Mouse (Mus musculus): Measurements from ENCODE around the gene Lrrc39. TPM values are rescaled to one million over a fixed set of nuclear protein-coding genes. Genes with fewer than 3 reads are reported as not detected.
A peak's percentile ranks its signal among the peaks of the same experiment; 100 is the strongest.

The Lrrc39 gene
- polyA plus RNA-seq, 1 experiment from 2014 or later, result 29.9 TPM

- peaks cover 32% of the 10 kb centered on the region for H3K36me3 ChIP-seq
- H3K4me2 ChIP-seq, result peak overlapping the region; percentile 62
- H3K27ac ChIP-seq (replicated peaks), result peak overlapping the region; percentile 97
- no peak for ATAC-seq (ENCODE audit: extremely low read depth, insufficient number of reproducible peaks, low FRiP score, low TSS enrichment)
- H3K9me3 ChIP-seq, result peaks cover 7% of the 10 kb centered on the region
- peak overlapping the region; percentile 57 for H3K4me3 ChIP-seq
- no peaks in the 10 kb centered on the region for H3K27me3 ChIP-seq (replicated peaks)
- WGBS, result 13% methylated on average over 7 of the region's 7 CpGs
- peaks cover 19% of the 10 kb centered on the region for H3K4me1 ChIP-seq
- peak overlapping the region; percentile 82 for H3K9ac ChIP-seq
Measured at GRCm38 (mm10) chr3:116563095-116563492, 321 bp downstream of the Lrrc39 start.

- WGBS, result 58% methylated on average over 2 of the region's 2 CpGs
- no peak overlapping the region for H3K4me2 ChIP-seq
- H3K4me1 ChIP-seq, result no peaks in the 10 kb centered on the region
- no peak for ATAC-seq (ENCODE audit: extremely low read depth, insufficient number of reproducible peaks, low FRiP score, low TSS enrichment)
- no peak overlapping the region for H3K4me3 ChIP-seq
- no peak overlapping the region for H3K27ac ChIP-seq (replicated peaks)
- H3K9me3 ChIP-seq, result peaks cover 7% of the 10 kb centered on the region
- peaks cover 72% of the 10 kb centered on the region for H3K36me3 ChIP-seq
- no peaks in the 10 kb centered on the region for H3K27me3 ChIP-seq (replicated peaks)
- no peak overlapping the region for H3K9ac ChIP-seq
Measured at GRCm38 (mm10) chr3:116570628-116571027, 7.9 kb downstream of the Lrrc39 start.

- Histone ChIP-seq H3K27me3 (replicated peaks) (no peaks in the 10 kb centered on the region), H3K4me3 (no peak overlapping the region), H3K27ac (replicated peaks) (no peak overlapping the region), H3K9ac (no peak overlapping the region), H3K9me3 (no peaks in the 10 kb centered on the region), H3K36me3 (peaks cover 76% of the 10 kb centered on the region), H3K4me2 (no peak overlapping the region), H3K4me1 (no peaks in the 10 kb centered on the region)
- ATAC-seq (ENCODE audit: extremely low read depth, insufficient number of reproducible peaks, low FRiP score, low TSS enrichment), result no peak
- 52% methylated on average over 3 of the region's 3 CpGs for WGBS
Measured at GRCm38 (mm10) chr3:116577286-116577685, 14.5 kb downstream of the Lrrc39 start.

GRCm38 (mm10) chr3:116582201-116582600 is 19.4 kb downstream of the Lrrc39 start:
- peaks cover 93% of the 10 kb centered on the region for H3K36me3 ChIP-seq

GRCm38 (mm10) chr3:116594076-116594727 is 31.4 kb downstream of the Lrrc39 start:
- H3K4me1 ChIP-seq, result peaks cover 19% of the 10 kb centered on the region
- WGBS, result 2% methylated on average over 22 of the region's 22 CpGs
- peak overlapping the region; percentile 88 for H3K4me3 ChIP-seq
- peaks cover 27% of the 10 kb centered on the region for H3K36me3 ChIP-seq
- peak overlapping the region; percentile 84 for H3K4me2 ChIP-seq
- no peaks in the 10 kb centered on the region for H3K9me3 ChIP-seq
- no peaks in the 10 kb centered on the region for H3K27me3 ChIP-seq (replicated peaks)
- ATAC-seq (ENCODE audit: extremely low read depth, insufficient number of reproducible peaks, low FRiP score, low TSS enrichment), result peak; percentile 12; the same call in 1 of the 2 replicates
- peak overlapping the region; percentile 89 for H3K27ac ChIP-seq (replicated peaks)
- peak overlapping the region; percentile 85 for H3K9ac ChIP-seq

More at GRCm38 (mm10) chr3:116582201-116582600, 19.4 kb downstream of the Lrrc39 start:
- H3K27ac ChIP-seq (replicated peaks), result no peak overlapping the region
- ATAC-seq (ENCODE audit: extremely low read depth, insufficient number of reproducible peaks, low FRiP score, low TSS enrichment), result no peak
- 78% methylated on average over 9 of the region's 9 CpGs for WGBS
- H3K27me3 ChIP-seq (replicated peaks), result no peaks in the 10 kb centered on the region
- no peaks in the 10 kb centered on the region for H3K4me1 ChIP-seq
- H3K9me3 ChIP-seq, result no peaks in the 10 kb centered on the region
- H3K9ac ChIP-seq, result no peak overlapping the region
- no peak overlapping the region for H3K4me3 ChIP-seq
- no peak overlapping the region for H3K4me2 ChIP-seq

- peaks cover 19% of the 10 kb centered on the region for H3K4me1 ChIP-seq
- peaks cover 20% of the 10 kb centered on the region for H3K36me3 ChIP-seq
- H3K9me3 ChIP-seq, result no peaks in the 10 kb centered on the region
- peak within 1 kb of the TSS; percentile 88 for H3K4me3 ChIP-seq
- under 1% methylated on average over 65 of the region's 65 CpGs for WGBS
- peak within 1 kb of the TSS; percentile 89 for H3K27ac ChIP-seq (replicated peaks)
- H3K9ac ChIP-seq, result peak within 1 kb of the TSS; percentile 85
- peak within 1 kb of the TSS; percentile 84 for H3K4me2 ChIP-seq
- ATAC-seq (ENCODE audit: extremely low read depth, insufficient number of reproducible peaks, low FRiP score, low TSS enrichment), result peak; percentile 91
- H3K27me3 ChIP-seq (replicated peaks), result no peaks in the 10 kb centered on the region
Measured at GRCm38 (mm10) chr3:116594728-116595602, 32.2 kb downstream of the Lrrc39 start, which contains the start of gene Sass6. Gene Sass6, plus strand, starts transcription at chr3:116594982.

GRCm38 (mm10) chr3:116595603-116595991 is 32.8 kb downstream of the Lrrc39 start:
- 5% methylated on average over 10 of the region's 10 CpGs for WGBS

GRCm38 (mm10) chr3:116599705-116600104 is 36.9 kb downstream of the Lrrc39 start:
- Histone ChIP-seq H3K4me2 (no peak overlapping the region), H3K27ac (replicated peaks) (no peak overlapping the region), H3K4me3 (no peak overlapping the region), H3K36me3 (peaks cover 9% of the 10 kb centered on the region; the same call in 1 of the 2 replicates), H3K9me3 (no peaks in the 10 kb centered on the region), H3K9ac (no peak overlapping the region), H3K27me3 (replicated peaks) (no peaks in the 10 kb centered on the region), H3K4me1 (peaks cover 11% of the 10 kb centered on the region)
- ATAC-seq (ENCODE audit: extremely low read depth, insufficient number of reproducible peaks, low FRiP score, low TSS enrichment), result no peak
- WGBS, result 84% methylated on average over 2 of the region's 2 CpGs

More at GRCm38 (mm10) chr3:116595603-116595991, 32.8 kb downstream of the Lrrc39 start:
- no peak for ATAC-seq (ENCODE audit: extremely low read depth, insufficient number of reproducible peaks, low FRiP score, low TSS enrichment)
- Histone ChIP-seq H3K4me3 (peak overlapping the region; percentile 88), H3K9ac (peak overlapping the region; percentile 85), H3K4me1 (peaks cover 19% of the 10 kb centered on the region), H3K4me2 (peak overlapping the region; percentile 84), H3K27ac (replicated peaks) (peak overlapping the region; percentile 89; the same call in 1 of the 2 replicates), H3K9me3 (no peaks in the 10 kb centered on the region), H3K36me3 (peaks cover 13% of the 10 kb centered on the region), H3K27me3 (replicated peaks) (no peaks in the 10 kb centered on the region)

GRCm38 (mm10) chr3:116601005-116601404 is 38.2 kb downstream of the Lrrc39 start:
- Histone ChIP-seq H3K27me3 (replicated peaks) (no peaks in the 10 kb centered on the region), H3K9ac (no peak overlapping the region), H3K27ac (replicated peaks) (no peak overlapping the region), H3K9me3 (no peaks in the 10 kb centered on the region), H3K4me1 (peaks cover 4% of the 10 kb centered on the region), H3K36me3 (peaks cover 13% of the 10 kb centered on the region), H3K4me2 (no peak overlapping the region), H3K4me3 (no peak overlapping the region)
- ATAC-seq (ENCODE audit: extremely low read depth, insufficient number of reproducible peaks, low FRiP score, low TSS enrichment), result no peak
- WGBS, result 87% methylated on average over 5 of the region's 5 CpGs

- Histone ChIP-seq H3K9ac (no peak overlapping the region), H3K9me3 (no peaks in the 10 kb centered on the region), H3K4me3 (no peak overlapping the region), H3K36me3 (peaks cover 19% of the 10 kb centered on the region), H3K27me3 (replicated peaks) (no peaks in the 10 kb centered on the region), H3K4me1 (no peaks in the 10 kb centered on the region), H3K4me2 (no peak overlapping the region), H3K27ac (replicated peaks) (no peak overlapping the region)
- ATAC-seq (ENCODE audit: extremely low read depth, insufficient number of reproducible peaks, low FRiP score, low TSS enrichment), result no peak
- WGBS, result 89% methylated on average over 5 of the region's 5 CpGs
Measured at GRCm38 (mm10) chr3:116601781-116602180, 39.0 kb downstream of the Lrrc39 start.

GRCm38 (mm10) chr3:116604570-116604969 is 41.8 kb downstream of the Lrrc39 start:
- ATAC-seq (ENCODE audit: extremely low read depth, insufficient number of reproducible peaks, low FRiP score, low TSS enrichment), result no peak
- no peaks in the 10 kb centered on the region for H3K27me3 ChIP-seq (replicated peaks)
- H3K9me3 ChIP-seq, result no peaks in the 10 kb centered on the region
- no peak overlapping the region for H3K4me3 ChIP-seq
- 70% methylated on average over 9 of the region's 9 CpGs for WGBS
- no peak overlapping the region for H3K27ac ChIP-seq (replicated peaks)
- H3K9ac ChIP-seq, result 0 out of 2 replicates have a peak overlapping the region, but pooled peaks have one; percentile 28
- no peaks in the 10 kb centered on the region for H3K4me1 ChIP-seq
- no peak overlapping the region for H3K4me2 ChIP-seq
- peaks cover 47% of the 10 kb centered on the region for H3K36me3 ChIP-seq

Data from heart, embryonic 13.5 days (tissue).